Mouse (Mus musculus): ENCODE results near the gene Calcoco1.

Gene Calcoco1

GRCm38 (mm10) chr15:102737092-102737491 lies 15.1 kb upstream of the Calcoco1 start:
- DNase-seq (ENCODE audit: inconsistent ontology term), result no peak

- no peak for DNase-seq (ENCODE audit: inconsistent ontology term)
Observed at GRCm38 (mm10) chr15:102736127-102736944, 14.4 kb upstream of the Calcoco1 start.

GRCm38 (mm10) chr15:102735031-102735430 lies 13.1 kb upstream of the Calcoco1 start:
- DNase-seq (ENCODE audit: inconsistent ontology term), result peak; percentile 81

GRCm38 (mm10) chr15:102733759-102734531 lies 12.0 kb upstream of the Calcoco1 start:
- no peak for DNase-seq (ENCODE audit: inconsistent ontology term)

- peak; percentile 85 for DNase-seq (ENCODE audit: inconsistent ontology term)
Observed at GRCm38 (mm10) chr15:102733233-102733632, 11.3 kb upstream of the Calcoco1 start.

- DNase-seq (ENCODE audit: inconsistent ontology term), result peak; percentile 19
Observed at GRCm38 (mm10) chr15:102732406-102732805, 10.4 kb upstream of the Calcoco1 start.

- DNase-seq (ENCODE audit: inconsistent ontology term), result no peak
Observed at GRCm38 (mm10) chr15:102727951-102728350, 6.0 kb upstream of the Calcoco1 start.

GRCm38 (mm10) chr15:102723358-102724135 lies 1.6 kb upstream of the Calcoco1 start:
- DNase-seq (ENCODE audit: inconsistent ontology term), result peak; percentile 28

- DNase-seq (ENCODE audit: inconsistent ontology term), result peak; percentile 77
Observed at GRCm38 (mm10) chr15:102722500-102722931, 538 bp upstream of the Calcoco1 start.

- no peak for DNase-seq (ENCODE audit: inconsistent ontology term)
Observed at GRCm38 (mm10) chr15:102721016-102721898, 721 bp downstream of the Calcoco1 start.

GRCm38 (mm10) chr15:102716132-102716531 lies 5.8 kb downstream of the Calcoco1 start:
- DNase-seq (ENCODE audit: inconsistent ontology term), result no peak

- no peak for DNase-seq (ENCODE audit: inconsistent ontology term)
Observed at GRCm38 (mm10) chr15:102707736-102708269, 14.2 kb downstream of the Calcoco1 start.

- no peak for DNase-seq (ENCODE audit: inconsistent ontology term)
Observed at GRCm38 (mm10) chr15:102705923-102706503, 16.0 kb downstream of the Calcoco1 start.

GRCm38 (mm10) chr15:102705226-102705894 lies 16.6 kb downstream of the Calcoco1 start:
- peak; percentile 23 for DNase-seq (ENCODE audit: inconsistent ontology term)

GRCm38 (mm10) chr15:102704806-102705205 lies 17.2 kb downstream of the Calcoco1 start:
- DNase-seq (ENCODE audit: inconsistent ontology term), result no peak

GRCm38 (mm10) chr15:102702972-102703371 lies 19.0 kb downstream of the Calcoco1 start:
- no peak for DNase-seq (ENCODE audit: inconsistent ontology term)

GRCm38 (mm10) chr15:102698193-102698592 lies 23.8 kb downstream of the Calcoco1 start:
- DNase-seq (ENCODE audit: inconsistent ontology term), result peak; percentile 63

GRCm38 (mm10) chr15:102696899-102697298 lies 25.1 kb downstream of the Calcoco1 start:
- DNase-seq (ENCODE audit: inconsistent ontology term), result no peak

- peak; percentile 73 for DNase-seq (ENCODE audit: inconsistent ontology term)
Observed at GRCm38 (mm10) chr15:102693600-102693999, 28.4 kb downstream of the Calcoco1 start.

GRCm38 (mm10) chr15:102692991-102693411 lies 29.0 kb downstream of the Calcoco1 start:
- peak; percentile 83 for DNase-seq (ENCODE audit: inconsistent ontology term)

Measured in Muller cell, postnatal 12 days (primary cell).